Mouse (Mus musculus): ENCODE data around the gene Dnase2b. TPM values are rescaled to one million over a fixed set of nuclear protein-coding genes. Genes with fewer than 3 reads are reported as not detected.

Gene Dnase2b
- total RNA-seq, 2 experiments from 2014 or later, result not detected

GRCm38 (mm10) chr3:146616533-146617283 lies 1.3 kb upstream of the Dnase2b start:
- no peak for DNase-seq

GRCm38 (mm10) chr3:146611821-146612220 lies 3.6 kb downstream of the Dnase2b start:
- DNase-seq, result no peak

GRCm38 (mm10) chr3:146611261-146611660 lies 4.1 kb downstream of the Dnase2b start:
- no peak for DNase-seq

GRCm38 (mm10) chr3:146610322-146610721 lies 5.1 kb downstream of the Dnase2b start:
- DNase-seq, result no peak

- DNase-seq, result no peak
Observed at GRCm38 (mm10) chr3:146607368-146607767, 8.0 kb downstream of the Dnase2b start.

GRCm38 (mm10) chr3:146604647-146605046 lies 10.7 kb downstream of the Dnase2b start:
- DNase-seq, result no peak

GRCm38 (mm10) chr3:146602531-146602930 lies 12.9 kb downstream of the Dnase2b start:
- DNase-seq, result no peak

GRCm38 (mm10) chr3:146601205-146601604 lies 14.2 kb downstream of the Dnase2b start:
- DNase-seq, result no peak

GRCm38 (mm10) chr3:146599198-146599900 lies 16.0 kb downstream of the Dnase2b start:
- no peak for DNase-seq

GRCm38 (mm10) chr3:146598411-146598810 lies 17.0 kb downstream of the Dnase2b start:
- DNase-seq, result no peak

- DNase-seq, result no peak
Observed at GRCm38 (mm10) chr3:146596864-146597263, 18.5 kb downstream of the Dnase2b start.

GRCm38 (mm10) chr3:146596387-146596786 lies 19.0 kb downstream of the Dnase2b start:
- no peak for DNase-seq

- DNase-seq, result no peak
Observed at GRCm38 (mm10) chr3:146595440-146595839, 20.0 kb downstream of the Dnase2b start.

GRCm38 (mm10) chr3:146591601-146592000 lies 23.8 kb downstream of the Dnase2b start:
- DNase-seq, result no peak

- DNase-seq, result no peak
Observed at GRCm38 (mm10) chr3:146591159-146591558, 24.2 kb downstream of the Dnase2b start.

- DNase-seq, result no peak
Observed at GRCm38 (mm10) chr3:146589523-146589922, 25.9 kb downstream of the Dnase2b start.

GRCm38 (mm10) chr3:146586616-146587015 lies 28.8 kb downstream of the Dnase2b start:
- no peak for DNase-seq

GRCm38 (mm10) chr3:146583908-146584307 lies 31.5 kb downstream of the Dnase2b start:
- DNase-seq, result no peak

- no peak for DNase-seq
Observed at GRCm38 (mm10) chr3:146583478-146583877, 31.9 kb downstream of the Dnase2b start.

GRCm38 (mm10) chr3:146580039-146580729 lies 35.2 kb downstream of the Dnase2b start:
- no peak for DNase-seq

GRCm38 (mm10) chr3:146577591-146577990 lies 37.8 kb downstream of the Dnase2b start:
- no peak for DNase-seq

GRCm38 (mm10) chr3:146571341-146571740 lies 44.1 kb downstream of the Dnase2b start:
- DNase-seq, result no peak

GRCm38 (mm10) chr3:146570939-146571338 lies 44.5 kb downstream of the Dnase2b start:
- no peak for DNase-seq
